Mouse (Mus musculus) intestine, embryonic 16.5 days (tissue): Measurements from ENCODE around the gene Itga3. TPM values are rescaled to one million over a fixed set of nuclear protein-coding genes. Genes with fewer than 3 reads are reported as not detected.

Experiments used
- ATAC-seq: fragments of 200-750 bp; cut with Nextera tagmentation; 2 replicates; pipeline ENCODE4 v1.8.0; 2017; ENCODE audit warnings: moderate TSS enrichment, moderate library complexity
- H3K27ac ChIP-seq: fragments of 300-500 bp; sonication (generic); 2 replicates; pipeline ENCODE4 v1.5.1; 2014; ENCODE audit warnings: mild to moderate bottlenecking, low read length
- H3K27me3 ChIP-seq: fragments of 300-500 bp; sonication (generic); replicated peaks from 2 replicates; pipeline ENCODE4 v1.6.1; 2014; ENCODE audit warnings: low read length, control low read depth, mixed read lengths; ENCODE audit not compliant: control insufficient read depth, insufficient read depth
- H3K36me3 ChIP-seq: fragments of 300-500 bp; sonication (generic); 2 replicates; pipeline ENCODE4 v1.6.1; 2014; ENCODE audit warnings: low read length, control low read depth; ENCODE audit not compliant: control insufficient read depth, insufficient read depth
- H3K4me1 ChIP-seq: fragments of 300-500 bp; sonication (generic); 2 replicates; pipeline ENCODE4 v1.6.1; 2014; ENCODE audit warnings: low read length, control low read depth, mixed read lengths; ENCODE audit not compliant: control insufficient read depth, insufficient read depth
- H3K4me2 ChIP-seq: fragments of 300-500 bp; sonication (generic); 2 replicates; pipeline ENCODE4 v1.6.1; 2014; ENCODE audit warnings: low read depth, low read length, control low read depth
- H3K4me3 ChIP-seq: fragments of 300-500 bp; sonication (generic); 2 replicates; pipeline ENCODE4 v1.5.1; 2014; ENCODE audit warnings: mild to moderate bottlenecking, low read length
- H3K9ac ChIP-seq: fragments of 300-500 bp; sonication (generic); 2 replicates; pipeline ENCODE4 v1.6.1; 2014; ENCODE audit warnings: low read depth, low read length
- H3K9me3 ChIP-seq: fragments of 300-500 bp; sonication (generic); 2 replicates; pipeline ENCODE4 v1.6.1; 2016; ENCODE audit warnings: low read length, control low read depth; ENCODE audit not compliant: control insufficient read depth
- WGBS: fragments of 180-500 bp; shearing (Covaris S2); extraction: QIAGEN DNeasy Blood & Tissue Kit; methylation state at CpG from one replicate; pipeline ENCODE4 v1.1.7; 2014; 5-methylcytosine and 5-hydroxymethylcytosine counted together
- polyA plus RNA-seq: library from polyadenylated mRNA; unstranded; fragments of >200 nt; fragmentation: Nextera tagmentation; extraction: Ambion mirVana; gene quantifications from 2 replicates; pipeline ENCODE4 v1.2.1, GENCODE M21; 2015

Itga3 gene
- polyA plus RNA-seq, 1 experiment from 2014 or later, result 35.7 TPM

DNA sequence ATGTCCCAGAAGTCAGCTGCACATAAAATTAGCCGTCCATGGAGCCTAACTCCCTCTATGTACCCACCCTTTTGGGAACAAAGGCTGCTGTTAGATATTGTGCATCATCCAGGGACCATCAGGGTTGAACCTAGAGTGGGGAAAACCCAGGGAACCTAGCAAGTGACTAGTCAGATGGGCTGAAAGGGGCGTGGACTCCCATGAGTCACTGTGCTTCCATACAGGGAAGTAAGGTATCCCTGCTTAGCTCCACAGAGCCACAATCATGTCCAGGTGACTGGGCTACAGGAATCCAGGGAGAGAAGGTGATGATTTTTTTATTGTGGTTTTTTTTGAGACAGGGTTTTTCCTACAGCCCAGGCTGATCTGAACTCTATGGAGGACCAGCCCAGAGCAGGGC is 32.4 kb upstream of the Itga3 start:
- peaks cover 17% of the 10 kb centered on the region for H3K4me1 ChIP-seq
- H3K4me3 ChIP-seq, result no peak overlapping the region
- no peak for ATAC-seq
- H3K9ac ChIP-seq, result no peak overlapping the region
- no peaks in the 10 kb centered on the region for H3K36me3 ChIP-seq
- no peak overlapping the region for H3K27ac ChIP-seq
- H3K9me3 ChIP-seq, result no peaks in the 10 kb centered on the region
- no peak overlapping the region for H3K4me2 ChIP-seq
- 74% methylated on average over 2 of the region's 2 CpGs for WGBS
- peaks cover 4% of the 10 kb centered on the region; the same call in 1 of the 2 replicates for H3K27me3 ChIP-seq

DNA sequence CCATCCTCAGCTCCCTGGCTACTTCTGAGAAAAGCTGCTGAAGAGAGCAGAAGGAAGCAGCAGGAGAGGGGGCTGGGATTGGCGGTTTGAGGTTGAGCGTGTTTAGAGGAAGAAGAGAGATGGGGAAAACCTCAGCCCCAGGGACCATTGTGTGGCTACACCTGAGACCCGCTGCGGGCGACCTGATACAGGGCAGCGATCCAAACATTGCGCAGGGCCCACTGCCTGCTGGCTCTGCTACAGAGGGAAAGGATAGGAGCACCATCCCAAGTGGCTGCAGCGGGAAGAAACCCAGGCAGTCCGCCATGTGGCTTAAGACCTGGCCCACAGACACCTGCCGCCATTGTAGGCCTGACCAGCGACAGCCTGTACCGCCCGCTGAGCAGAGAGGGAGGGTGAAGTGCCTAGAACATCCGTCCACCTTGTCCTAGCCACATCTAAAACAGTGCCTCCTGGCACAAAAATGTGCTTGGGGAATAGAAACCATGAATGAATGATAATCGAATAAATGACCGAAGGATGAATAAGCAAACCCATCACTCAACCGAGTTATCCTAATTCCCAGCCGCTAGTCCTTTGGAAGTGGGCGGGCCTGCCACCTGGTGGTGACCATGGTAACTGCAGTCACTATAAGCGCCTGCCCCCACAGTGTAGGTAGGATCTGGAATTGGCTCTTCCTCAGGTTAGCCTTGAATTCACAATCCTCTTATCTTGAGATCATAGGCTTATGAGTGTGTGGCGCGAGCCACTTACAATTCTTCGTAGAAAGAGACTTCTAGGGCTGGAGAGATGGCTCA is 30.0 kb upstream of the Itga3 start:
- WGBS, result 35% methylated on average over 23 of the region's 23 CpGs
- ATAC-seq, result peak; percentile 43
- Histone ChIP-seq H3K36me3 (no peaks in the 10 kb centered on the region), H3K4me1 (peaks cover 18% of the 10 kb centered on the region), H3K9me3 (no peaks in the 10 kb centered on the region), H3K27ac (no peak overlapping the region), H3K4me3 (no peak overlapping the region), H3K4me2 (no peak overlapping the region), H3K9ac (no peak overlapping the region), H3K27me3 (peaks cover 4% of the 10 kb centered on the region; the same call in 1 of the 2 replicates)

DNA sequence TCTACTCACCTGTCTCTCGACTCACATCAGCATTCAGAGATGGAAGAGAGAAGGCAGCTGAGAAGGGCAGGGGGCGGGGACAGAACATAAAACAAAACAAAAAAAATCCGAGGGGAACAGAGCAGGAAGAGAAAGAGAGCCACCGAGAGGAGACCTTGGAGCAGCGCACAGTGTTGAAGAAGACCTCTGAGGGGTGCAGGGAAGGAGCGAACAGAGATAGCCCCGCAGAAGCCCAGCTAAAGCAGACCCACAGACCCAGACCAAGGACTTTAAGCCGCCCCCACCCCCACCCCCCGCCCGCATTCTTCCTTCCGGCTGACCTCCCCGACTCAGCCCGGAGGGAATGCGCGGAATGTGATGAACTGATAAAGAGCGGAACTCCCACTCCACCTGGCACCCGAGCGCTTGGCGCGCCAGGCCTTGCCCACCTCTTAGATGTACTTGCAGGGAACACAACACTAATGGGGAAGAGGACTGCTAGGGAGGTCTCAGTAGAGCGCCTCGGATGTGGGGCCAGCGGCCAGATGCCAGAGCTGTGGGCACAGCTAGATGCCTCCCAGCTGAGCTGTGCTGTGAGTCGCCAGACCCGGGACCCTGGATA is 28.8 kb upstream of the Itga3 start:
- peak; percentile 24; the same call in 1 of the 2 replicates for ATAC-seq
- Histone ChIP-seq H3K9me3 (no peaks in the 10 kb centered on the region), H3K27ac (no peak overlapping the region), H3K9ac (0 out of 2 replicates have a peak overlapping the region, but pooled peaks have one; percentile 13), H3K4me2 (peak overlapping the region; percentile 48), H3K4me3 (peak overlapping the region; percentile 6; the same call in 1 of the 2 replicates), H3K27me3 (peaks cover 4% of the 10 kb centered on the region; the same call in 1 of the 2 replicates), H3K4me1 (peaks cover 21% of the 10 kb centered on the region), H3K36me3 (no peaks in the 10 kb centered on the region)
- 4% methylated on average over 25 of the region's 25 CpGs for WGBS

DNA sequence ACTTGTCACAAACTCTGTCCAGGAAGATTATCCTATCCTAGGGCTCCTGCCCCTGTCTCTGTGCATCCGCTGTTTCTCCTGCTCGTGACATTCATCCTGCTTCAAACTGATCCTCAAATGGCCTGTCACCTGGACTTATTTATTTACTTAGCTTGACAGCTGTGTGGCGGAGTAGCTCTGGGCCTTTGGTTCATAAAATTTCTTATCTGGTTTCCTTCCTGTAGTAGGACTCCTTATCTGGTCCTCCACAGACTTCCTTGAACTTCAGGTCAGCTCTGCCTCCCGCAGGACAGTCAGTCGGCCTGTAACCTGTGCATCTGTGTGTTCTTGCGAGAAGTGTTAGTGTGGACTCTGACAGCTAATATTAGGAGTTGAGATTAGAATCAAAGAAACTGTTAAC is 27.7 kb upstream of the Itga3 start:
- ATAC-seq, result 0 out of 2 replicates have a peak, but pooled peaks have one; percentile 38
- H3K4me1 ChIP-seq, result peaks cover 26% of the 10 kb centered on the region
- no peak overlapping the region for H3K27ac ChIP-seq
- H3K27me3 ChIP-seq, result peaks cover 4% of the 10 kb centered on the region; the same call in 1 of the 2 replicates
- H3K9ac ChIP-seq, result no peak overlapping the region
- 35% methylated on average over 6 of the region's 6 CpGs for WGBS
- H3K36me3 ChIP-seq, result no peaks in the 10 kb centered on the region
- no peaks in the 10 kb centered on the region for H3K9me3 ChIP-seq
- no peak overlapping the region for H3K4me2 ChIP-seq
- H3K4me3 ChIP-seq, result no peak overlapping the region

DNA sequence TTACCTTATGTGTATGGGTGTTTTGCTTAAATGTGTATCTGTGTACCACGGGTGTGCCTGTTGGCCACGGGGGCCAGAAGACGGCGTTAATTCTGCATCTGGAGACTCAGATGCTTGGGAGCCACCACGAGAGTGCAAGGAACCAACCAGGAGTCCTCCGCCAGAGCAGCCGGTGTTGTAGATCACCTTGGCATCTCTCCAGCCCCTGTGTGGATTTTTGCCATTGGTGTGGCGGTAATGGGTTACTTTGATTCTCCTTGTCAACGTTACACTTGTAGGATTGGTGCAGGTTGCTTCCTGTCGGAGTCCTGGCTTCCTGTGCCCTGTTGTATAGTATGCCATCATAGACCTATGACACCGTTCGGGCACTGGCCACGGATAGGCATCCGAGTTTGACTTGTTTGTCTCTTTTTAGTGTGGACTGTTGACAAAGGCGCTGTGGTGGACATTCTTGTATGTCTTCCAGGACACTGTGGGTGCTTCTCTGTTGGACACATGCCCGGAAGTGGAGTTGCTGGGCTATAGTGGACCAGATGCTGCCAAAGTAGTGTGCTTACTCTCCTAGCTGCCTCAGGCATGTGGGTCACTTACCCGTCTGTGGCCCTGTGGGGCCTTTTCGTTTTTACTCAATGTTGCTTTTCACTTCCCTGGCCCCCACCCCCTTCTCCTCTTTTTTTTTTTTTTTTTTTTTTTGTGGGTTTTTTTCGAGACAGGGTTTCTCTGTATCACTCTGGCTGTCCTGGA is 25.7 kb upstream of the Itga3 start:
- 83% methylated on average over 19 of the region's 19 CpGs for WGBS
- H3K9me3 ChIP-seq, result no peaks in the 10 kb centered on the region

DNA sequence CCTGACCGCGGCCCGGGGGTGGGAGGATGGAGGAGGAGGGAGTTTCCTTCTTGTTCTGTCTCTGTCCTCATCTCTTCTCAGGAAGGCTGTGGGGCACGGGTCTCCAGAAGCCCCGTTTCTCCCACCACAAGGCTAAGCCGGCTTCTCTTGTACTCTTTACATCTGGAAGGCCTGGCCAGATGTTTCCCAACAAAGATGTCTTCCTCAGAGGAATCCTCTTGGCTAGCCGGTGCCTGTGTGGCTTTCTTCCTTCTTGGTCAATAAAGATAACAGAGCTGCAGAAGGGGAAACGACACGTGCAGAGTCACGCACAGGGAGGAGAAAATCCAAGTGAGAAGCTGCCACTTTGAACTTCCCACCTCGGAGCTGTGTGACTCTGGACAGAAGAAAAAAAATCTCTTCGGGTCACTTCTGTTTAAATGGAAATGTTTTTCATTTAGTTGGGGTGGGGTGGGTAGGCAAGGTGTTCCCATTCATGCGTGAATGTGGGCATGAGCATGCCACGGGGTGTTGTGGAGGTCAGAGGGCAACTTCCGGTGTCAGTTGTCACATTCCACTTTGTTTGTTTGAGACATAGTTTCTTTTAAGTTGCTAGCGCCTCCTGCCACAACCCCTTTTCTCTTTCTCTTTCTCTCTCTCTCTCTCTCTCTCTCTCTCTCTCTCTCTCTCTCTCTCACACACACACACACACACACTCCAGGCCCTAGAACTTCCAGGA is 24.6 kb upstream of the Itga3 start:
- Histone ChIP-seq H3K27me3 (no peaks in the 10 kb centered on the region; the same call in 1 of the 2 replicates), H3K9me3 (no peaks in the 10 kb centered on the region), H3K4me1 (peaks cover 44% of the 10 kb centered on the region), H3K4me3 (no peak overlapping the region), H3K9ac (no peak overlapping the region), H3K27ac (no peak overlapping the region; the same call in 1 of the 2 replicates), H3K4me2 (no peak overlapping the region), H3K36me3 (no peaks in the 10 kb centered on the region)
- ATAC-seq, result no peak
- WGBS, result 28% methylated on average over 16 of the region's 16 CpGs

More for the DNA sequence above, 25.7 kb upstream of the Itga3 start:
- peaks cover 38% of the 10 kb centered on the region for H3K4me1 ChIP-seq
- H3K36me3 ChIP-seq, result no peaks in the 10 kb centered on the region
- H3K27me3 ChIP-seq, result peaks cover 4% of the 10 kb centered on the region; the same call in 1 of the 2 replicates
- no peak overlapping the region for H3K27ac ChIP-seq
- H3K4me2 ChIP-seq, result no peak overlapping the region
- ATAC-seq, result no peak
- no peak overlapping the region for H3K9ac ChIP-seq
- no peak overlapping the region for H3K4me3 ChIP-seq

DNA sequence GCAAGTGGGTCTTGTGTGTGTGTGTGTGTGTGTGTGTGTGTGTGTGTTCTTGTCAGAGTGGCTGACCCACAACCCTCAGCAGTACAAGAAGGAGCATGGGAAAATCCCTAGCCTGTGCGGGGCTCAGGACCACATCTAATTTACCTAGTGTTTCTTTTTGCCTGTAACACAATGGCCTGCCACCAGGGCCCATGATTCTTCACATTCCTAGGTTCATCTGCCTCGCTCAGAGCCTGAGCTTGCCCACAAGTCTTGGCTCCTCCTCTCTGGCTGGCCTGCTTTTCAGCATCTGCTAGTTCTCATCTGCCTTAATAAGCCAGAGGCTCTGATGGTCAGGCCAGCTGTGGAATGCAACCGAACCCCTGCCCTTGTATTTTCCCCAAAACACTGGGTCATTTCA is 23.8 kb upstream of the Itga3 start:
- Histone ChIP-seq H3K36me3 (no peaks in the 10 kb centered on the region), H3K4me2 (no peak overlapping the region), H3K27ac (peak overlapping the region; percentile 68), H3K4me1 (peaks cover 39% of the 10 kb centered on the region), H3K9me3 (no peaks in the 10 kb centered on the region), H3K4me3 (no peak overlapping the region), H3K9ac (no peak overlapping the region; the same call in 1 of the 2 replicates), H3K27me3 (no peaks in the 10 kb centered on the region; the same call in 1 of the 2 replicates)
- ATAC-seq, result no peak
- 38% methylated on average over 3 of the region's 3 CpGs for WGBS

DNA sequence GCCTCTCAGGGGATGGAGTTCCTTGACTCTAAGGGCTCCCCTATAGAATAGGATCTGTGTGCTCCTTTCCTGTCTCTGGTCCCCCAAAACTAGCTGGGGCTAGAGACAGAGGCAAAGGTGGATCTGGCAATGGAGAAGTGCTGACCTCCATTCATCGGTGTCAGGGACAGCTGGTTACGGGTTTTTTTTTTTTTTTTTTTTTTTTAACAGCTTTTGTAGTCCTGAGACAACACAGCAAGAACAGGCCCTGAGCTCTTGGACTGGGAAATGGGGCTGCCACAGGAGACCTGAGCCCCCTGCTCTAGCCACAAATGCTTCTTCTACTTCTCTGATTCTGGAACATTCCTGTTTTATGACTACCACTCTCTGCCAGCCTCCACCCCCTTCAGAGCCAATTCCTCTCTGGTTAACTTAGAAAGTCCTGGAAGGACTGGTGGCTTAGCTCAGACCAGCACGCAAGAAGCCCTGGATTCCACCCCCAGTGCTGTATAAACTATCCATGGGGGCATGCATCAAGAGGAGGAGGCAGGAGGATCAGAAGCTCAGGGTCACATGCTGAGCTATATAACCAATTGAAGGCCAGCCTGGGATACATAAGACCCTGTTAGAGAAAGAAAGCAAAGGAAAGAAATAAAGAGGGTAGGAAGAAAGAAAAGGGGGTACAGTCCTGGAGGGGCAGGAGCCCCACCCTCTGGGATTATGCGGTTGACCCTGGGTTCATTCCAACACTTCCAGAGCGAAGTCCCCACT is 21.9 kb upstream of the Itga3 start:
- 73% methylated on average over 5 of the region's 5 CpGs for WGBS
- Histone ChIP-seq H3K27ac (peak overlapping the region; percentile 72), H3K36me3 (no peaks in the 10 kb centered on the region), H3K9me3 (no peaks in the 10 kb centered on the region), H3K4me1 (peaks cover 32% of the 10 kb centered on the region), H3K9ac (no peak overlapping the region), H3K4me2 (no peak overlapping the region), H3K4me3 (no peak overlapping the region), H3K27me3 (no peaks in the 10 kb centered on the region; the same call in 1 of the 2 replicates)
- no peak for ATAC-seq
